Mouse (Mus musculus) small intestine, adult 2 months (tissue): Measurements from ENCODE around the gene Mrps2.

ENCODE experiments used
- CTCF ChIP-seq: fragments of 200-500 bp; IDR thresholded peaks from 2 replicates; pipeline ENCODE4 v1.5.1; 2012; ENCODE audit warnings: low read depth, mild to moderate bottlenecking, control low read depth, inconsistent platforms, low read length, moderate library complexity, mixed read lengths; ENCODE audit not compliant: insufficient replicate concordance, insufficient read length; ENCODE audit errors: extremely low read depth
- POLR2A ChIP-seq: fragments of 200-500 bp; IDR thresholded peaks from 2 replicates; pipeline ENCODE4 v1.6.1; 2012; ENCODE audit warnings: low read depth, mild to moderate bottlenecking, control low read depth, inconsistent platforms, low read length, moderate library complexity

GRCm38 (mm10) chr2:28495207-28495756, 27.4 kb downstream of the Mrps2 start:
- TF ChIP-seq CTCF (peak; percentile 41; the same call in 1 of the 2 replicates), POLR2A (no peak)
